In genomic region chr16:18426215-18426791, GRCm38 (mm10) we compare ENCODE assay signal across 8 mouse cellular contexts. TPM values are rescaled to one million over a fixed set of nuclear protein-coding genes. Genes with fewer than 3 reads are reported as not detected.
DNase-seq lines count a peak whose midpoint lies in the region; ATAC-seq and TF ChIP-seq lines count a peak whose summit lies in the region.

TSS of gene Txnrd2 (plus strand) at chr16:18426384.

- peak within 1 kb of the TSS; percentile 92 for H3K4me2 ChIP-seq in heart, embryonic 12.5 days
- peak within 1 kb of the TSS; percentile 76 for H3K4me2 ChIP-seq in kidney, postnatal 0 days (ENCODE audit: low read length)
- peak within 1 kb of the TSS; percentile 91 for H3K4me2 ChIP-seq in liver, embryonic 13.5 days
- H3K4me2 ChIP-seq in stomach, embryonic 14.5 days (replicated peaks; ENCODE audit: low read depth, low read length) = peak within 1 kb of the TSS; percentile 86

- ATAC-seq in erythroblast, adult 5-6 weeks (replicated peaks; ENCODE audit: low FRiP score, poor library complexity, severe bottlenecking) = peak; percentile 55
- ATAC-seq in heart, embryonic 12.5 days (ENCODE audit: insufficient number of reproducible peaks, low FRiP score) = peak; percentile 87
- peak; percentile 82 for ATAC-seq in kidney, postnatal 0 days (replicated peaks; ENCODE audit: low FRiP score, low read depth)
- peak; percentile 64 for ATAC-seq in liver, embryonic 13.5 days (ENCODE audit: low read depth)
- peak; percentile 83 for ATAC-seq in stomach, embryonic 14.5 days (ENCODE audit: insufficient number of reproducible peaks, insufficient read depth, low FRiP score, low read depth)

- H3K9me3 ChIP-seq in heart, embryonic 12.5 days (replicated peaks) = no peaks in the 10 kb centered on the region
- no peaks in the 10 kb centered on the region for H3K9me3 ChIP-seq in kidney, postnatal 0 days (replicated peaks; ENCODE audit: low read length)
- H3K9me3 ChIP-seq in liver, embryonic 13.5 days (replicated peaks) = no peaks in the 10 kb centered on the region
- H3K9me3 ChIP-seq in stomach, embryonic 14.5 days (ENCODE audit: control insufficient read depth, low read depth, low read length) = no peaks in the 10 kb centered on the region

- peak; percentile 30; the same call in 1 of the 2 replicates for TF ChIP-seq CTCF in bone marrow macrophage, adult 2 months (IDR thresholded peaks at IDR 0.05; ENCODE audit: low read depth, low read length)
- TF ChIP-seq CTCF in kidney, postnatal 0 days (IDR thresholded peaks at IDR 0.05; ENCODE audit: low read depth) = peak; percentile 59

- H3K27ac ChIP-seq in bone marrow macrophage, adult 2 months (ENCODE audit: insufficient read depth, low read depth, low read length) = peak within 1 kb of the TSS; percentile 40
- peak within 1 kb of the TSS; percentile 34 for H3K27ac ChIP-seq in heart, embryonic 12.5 days (ENCODE audit: poor library complexity, severe bottlenecking)
- H3K27ac ChIP-seq in kidney, postnatal 0 days = peak within 1 kb of the TSS; percentile 80
- peak within 1 kb of the TSS; percentile 97 for H3K27ac ChIP-seq in liver, embryonic 13.5 days
- peak within 1 kb of the TSS; percentile 75; the same call in 1 of the 2 replicates for H3K27ac ChIP-seq in stomach, embryonic 14.5 days (ENCODE audit: low read length)

- H3K4me1 ChIP-seq in bone marrow macrophage, adult 2 months (ENCODE audit: control insufficient read depth, insufficient read depth, low read length) = peaks cover 30% of the 10 kb centered on the region
- peaks cover 47% of the 10 kb centered on the region for H3K4me1 ChIP-seq in heart, embryonic 12.5 days (replicated peaks)
- peaks cover 21% of the 10 kb centered on the region; the same call in 1 of the 2 replicates for H3K4me1 ChIP-seq in kidney, postnatal 0 days (replicated peaks; ENCODE audit: insufficient read depth, low read length)
- peaks cover 72% of the 10 kb centered on the region for H3K4me1 ChIP-seq in liver, embryonic 13.5 days (replicated peaks)
- peaks cover 23% of the 10 kb centered on the region for H3K4me1 ChIP-seq in stomach, embryonic 14.5 days (ENCODE audit: control insufficient read depth, insufficient read depth, low read length)

- H3K9ac ChIP-seq in heart, embryonic 12.5 days = peak within 1 kb of the TSS; percentile 85
- peak within 1 kb of the TSS; percentile 83 for H3K9ac ChIP-seq in kidney, postnatal 0 days (ENCODE audit: low read depth, low read length)
- peak within 1 kb of the TSS; percentile 93 for H3K9ac ChIP-seq in liver, embryonic 13.5 days
- H3K9ac ChIP-seq in stomach, embryonic 14.5 days (replicated peaks; ENCODE audit: low read depth, low read length) = peak within 1 kb of the TSS; percentile 67

- DNase-seq in B cell, adult 2 months = peak; percentile 78 to 82
- peak; percentile 70 for DNase-seq in kidney, postnatal 0 days (ENCODE audit: low spot score)
- DNase-seq in liver, embryonic 13.5 days = peak; percentile 82
- DNase-seq in natural killer cell, adult 2 months (ENCODE audit: low spot score in 2 of 2) = peak; percentile 74

- H3K36me3 ChIP-seq in heart, embryonic 12.5 days = peaks cover 21% of the 10 kb centered on the region
- H3K36me3 ChIP-seq in kidney, postnatal 0 days (ENCODE audit: insufficient read depth, low read length) = 0 out of 2 replicates have a peak, but pooled peaks cover 3% of the 10 kb centered on the region
- peaks cover 34% of the 10 kb centered on the region for H3K36me3 ChIP-seq in liver, embryonic 13.5 days
- H3K36me3 ChIP-seq in stomach, embryonic 14.5 days (ENCODE audit: control insufficient read depth, insufficient read depth, low read length) = peaks cover 2% of the 10 kb centered on the region; the same call in 1 of the 2 replicates

- no peaks in the 10 kb centered on the region for H3K27me3 ChIP-seq in heart, embryonic 12.5 days (replicated peaks)
- H3K27me3 ChIP-seq in kidney, postnatal 0 days (ENCODE audit: insufficient read depth, low read length) = no peaks in the 10 kb centered on the region
- no peaks in the 10 kb centered on the region for H3K27me3 ChIP-seq in liver, embryonic 13.5 days
- H3K27me3 ChIP-seq in stomach, embryonic 14.5 days (ENCODE audit: control insufficient read depth, insufficient read depth, low read length) = no peaks in the 10 kb centered on the region

- peak within 1 kb of the TSS; percentile 73 for H3K4me3 ChIP-seq in bone marrow macrophage, adult 2 months (ENCODE audit: insufficient read depth, low read length)
- H3K4me3 ChIP-seq in heart, embryonic 12.5 days = peak within 1 kb of the TSS; percentile 65
- peak within 1 kb of the TSS; percentile 90 for H3K4me3 ChIP-seq in kidney, postnatal 0 days (replicated peaks; ENCODE audit: low read depth, low read length)
- H3K4me3 ChIP-seq in liver, embryonic 13.5 days (replicated peaks) = peak within 1 kb of the TSS; percentile 82
- H3K4me3 ChIP-seq in stomach, embryonic 14.5 days (ENCODE audit: low read depth, low read length) = peak within 1 kb of the TSS; percentile 83

- no peak for TF ChIP-seq POLR2A in bone marrow macrophage, adult 2 months (IDR thresholded peaks at IDR 0.05; ENCODE audit: borderline replicate concordance, low read depth, low read length)

- under 1% methylated on average over 52 of the region's 52 CpGs for WGBS in heart, embryonic 12.5 days
- WGBS in kidney, postnatal 0 days = under 1% methylated on average over 52 of the region's 52 CpGs
- WGBS in liver, embryonic 13.5 days (ENCODE audit: insufficient replicate concordance) = under 1% methylated on average over 52 of the region's 52 CpGs
- WGBS in stomach, embryonic 14.5 days = under 1% methylated on average over 52 of the region's 52 CpGs

RNA-seq across cellular contexts. Expression of gene Txnrd2, which starts in this region (rescaled TPM):
- polyA plus RNA-seq in bone marrow macrophage, adult 2 months (2012; ENCODE audit: insufficient read depth, insufficient read length, missing spikeins) = 23.4 and 26.3 TPM in 2 replicates
- 274 and 358 TPM in 2 replicates for total RNA-seq in erythroblast, adult 5-6 weeks (2015; ENCODE audit: low replicate concordance)
- 493 and 499 TPM in 2 replicates for total RNA-seq in erythroblast, adult 5-6 weeks (2017; ENCODE audit: low replicate concordance)
- 34.9 and 37.2 TPM in 2 replicates for polyA plus RNA-seq in heart, embryonic 12.5 days (2016; fragmentation: Nextera tagmentation; extraction: Ambion mirVana)
- 29.8 and 30.6 TPM in 2 replicates for polyA plus RNA-seq in kidney, postnatal 0 days (2015; fragmentation: Nextera tagmentation; extraction: Ambion mirVana)
- polyA plus RNA-seq in liver, embryonic 13.5 days (2015; fragmentation: Nextera tagmentation; extraction: Ambion mirVana) = 105 and 112 TPM in 2 replicates
- 18.5 and 18.8 TPM in 2 replicates for polyA plus RNA-seq in stomach, embryonic 14.5 days (2014; fragmentation: Nextera tagmentation; extraction: Ambion mirVana)

Comparison
In these comparisons a context has a peak if more than half of its experiments do, and no peak if none do; other contexts are left out.
1. Peak in every context shown above with its lines: DNase-seq, ATAC-seq, H3K4me3 ChIP-seq and H3K27ac ChIP-seq.
2. H3K27ac ChIP-seq: peak in every context shown above with its lines; median percentile 97 in liver, embryonic 13.5 days; 80 in kidney, postnatal 0 days; 75 in stomach, embryonic 14.5 days; 40 in bone marrow macrophage, adult 2 months; 34 in heart, embryonic 12.5 days.